25 mouse cellular contexts compared by ENCODE assay signal in the genomic region with DNA sequence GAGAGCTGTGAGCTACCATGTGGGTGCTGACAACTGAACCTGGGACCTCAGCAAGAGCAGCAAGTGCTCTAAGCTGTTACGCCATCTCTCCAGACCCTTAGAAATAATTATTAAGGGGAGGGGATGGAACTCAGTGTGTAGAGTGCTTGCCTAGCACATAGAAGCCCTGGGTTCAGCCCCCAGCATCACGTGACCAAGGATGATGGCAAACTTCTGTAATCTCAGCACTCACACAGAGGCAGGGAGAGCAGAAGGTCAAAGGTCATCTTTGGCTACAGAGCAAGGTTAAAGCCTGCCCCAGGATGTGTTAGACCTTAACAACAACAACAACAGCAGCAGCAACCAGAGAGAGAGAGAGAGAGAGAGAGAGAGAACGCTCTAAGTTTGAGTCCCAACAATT. TPM values are rescaled to one million over a fixed set of nuclear protein-coding genes. Genes with fewer than 3 reads are reported as not detected.
"Had no signal": no experiment of that assay in that cellular context is flagged by ENCODE, and none has a peak within 500 bp of the region (broad histone marks: within the 10 kb centered on the region; RNA-seq: fewer than 3 reads in every experiment).

No protein-coding gene starts in this region.

- H3K9me3 ChIP-seq: liver, embryonic 15.5 days; lung, embryonic 15.5 days; megakaryocyte, embryonic 14.5 days; midbrain, embryonic 13.5 days; midbrain, embryonic 15.5 days; neural tube, embryonic 12.5 days; stomach, embryonic 15.5 days had no signal

- ATAC-seq: liver, postnatal 0 days; lung, postnatal 0 days; midbrain, embryonic 13.5 days; midbrain, embryonic 15.5 days had no signal

- DNase-seq: liver, postnatal 0 days; lung, adult 2 months; lung, postnatal 14 days; lung, postnatal 36 days; right cerebral cortex, postnatal 14 days; thymus, adult 2 months; thymus, postnatal 25 days; thymus, postnatal 4 days had no signal

- H3K4me2 ChIP-seq: liver, embryonic 15.5 days; lung, embryonic 15.5 days; midbrain, embryonic 11.5 days; midbrain, embryonic 13.5 days; midbrain, embryonic 15.5 days; neural tube, embryonic 12.5 days; stomach, embryonic 15.5 days had no signal

- H3K4me3 ChIP-seq: liver, embryonic 15.5 days; lung, embryonic 15.5 days; megakaryocyte, embryonic 14.5 days; midbrain, embryonic 13.5 days; midbrain, embryonic 15.5 days; neural tube, embryonic 12.5 days; stomach, embryonic 15.5 days had no signal

- H3K27me3 ChIP-seq: liver, embryonic 15.5 days; lung, embryonic 15.5 days; midbrain, embryonic 13.5 days; midbrain, embryonic 15.5 days; neural tube, embryonic 12.5 days; stomach, embryonic 15.5 days had no signal

- H3K36me3 ChIP-seq: liver, embryonic 15.5 days; lung, embryonic 15.5 days; midbrain, embryonic 13.5 days; midbrain, embryonic 15.5 days; neural tube, embryonic 12.5 days; stomach, embryonic 15.5 days had no signal

- H3K4me1 ChIP-seq: liver, embryonic 15.5 days; lung, embryonic 15.5 days; midbrain, embryonic 13.5 days; midbrain, embryonic 15.5 days; neural tube, embryonic 12.5 days; stomach, embryonic 15.5 days had no signal

- H3K9ac ChIP-seq: liver, embryonic 15.5 days; liver, postnatal 0 days; lung, embryonic 15.5 days; midbrain, embryonic 13.5 days; midbrain, embryonic 15.5 days; neural tube, embryonic 12.5 days; stomach, embryonic 15.5 days had no signal

- H3K27ac ChIP-seq: liver, embryonic 15.5 days; lung, embryonic 15.5 days; macrophage; midbrain, embryonic 13.5 days; midbrain, embryonic 15.5 days; neural tube, embryonic 12.5 days; stomach, embryonic 15.5 days; stomach, postnatal 0 days had no signal

RNA-seq across cellular contexts. Expression of a gene that starts 13.0 kb away (rescaled TPM):
- total RNA-seq: megakaryocyte progenitor cell, adult 5-6 weeks; neutrophil, adult 5-6 weeks had no signal
- polyA plus RNA-seq: liver, embryonic 15.5 days; liver, postnatal 0 days; macrophage; midbrain, embryonic 11.5 days; midbrain, embryonic 15.5 days; neural tube, embryonic 12.5 days; neural tube, embryonic 14.5 days; spleen, adult 2 months; stomach, postnatal 0 days; thymus, adult 2 months had no signal

RNA-seq across cellular contexts. Expression of a gene that starts 24.2 kb away (rescaled TPM):
- total RNA-seq: megakaryocyte progenitor cell, adult 5-6 weeks; neutrophil, adult 5-6 weeks had no signal
- polyA plus RNA-seq: liver, embryonic 15.5 days; liver, postnatal 0 days; lung, adult 2 months; macrophage; midbrain, embryonic 11.5 days; midbrain, embryonic 13.5 days; midbrain, embryonic 15.5 days; neural tube, embryonic 14.5 days; spleen, adult 2 months; testis, adult 2 months; thymus, adult 2 months; urinary bladder, adult 2 months had no signal

RNA-seq across cellular contexts. Expression of a gene that starts 54.0 kb away (rescaled TPM):
- total RNA-seq: megakaryocyte progenitor cell, adult 5-6 weeks; neutrophil, adult 5-6 weeks had no signal
- polyA plus RNA-seq: liver, embryonic 15.5 days; liver, postnatal 0 days; lung, adult 2 months; lung, embryonic 15.5 days; lung, postnatal 0 days; macrophage; midbrain, embryonic 11.5 days; midbrain, embryonic 13.5 days; midbrain, embryonic 15.5 days; neural tube, embryonic 12.5 days; neural tube, embryonic 14.5 days; spleen, adult 2 months; stomach, embryonic 15.5 days; stomach, postnatal 0 days; testis, adult 2 months; urinary bladder, adult 2 months had no signal
